ENCODE assay signal across 12 mouse cellular contexts in the genomic region with DNA sequence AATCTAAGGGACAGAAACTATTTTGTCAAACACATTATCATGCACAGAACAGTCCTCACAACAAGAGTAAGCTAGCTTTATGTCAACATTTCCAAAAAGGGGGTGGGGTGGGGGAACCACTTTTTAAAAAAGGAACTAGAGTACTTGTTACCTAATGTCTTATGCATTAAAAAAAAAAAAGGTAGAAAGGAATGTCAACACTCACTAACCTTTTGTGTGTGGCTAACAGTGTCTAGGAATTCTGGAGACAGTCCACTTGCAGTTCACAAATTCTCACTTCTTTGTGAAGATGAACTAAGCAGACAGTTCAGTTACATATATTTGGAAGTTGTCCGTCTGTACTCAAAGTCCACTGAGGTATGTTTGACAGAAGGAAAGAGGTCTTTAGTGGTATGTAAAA. TPM values are rescaled to one million over a fixed set of nuclear protein-coding genes. Genes with fewer than 3 reads are reported as not detected.
DNase-seq lines count a peak whose midpoint lies in the region; ATAC-seq and TF ChIP-seq lines count a peak whose summit lies in the region.
"Had no signal": no experiment of that assay in that cellular context is flagged by ENCODE, and none has a peak within 500 bp of the region (broad histone marks: within the 10 kb centered on the region; RNA-seq: fewer than 3 reads in every experiment).

No protein-coding gene starts in this region.

- no peak for TF ChIP-seq EP300 in stomach, postnatal 0 days (optimal IDR thresholded peaks at IDR 0.05)

- 26% methylated on average over 1 of the region's 1 CpGs for WGBS in heart, embryonic 16.5 days
- 59% methylated on average over 1 of the region's 1 CpGs for WGBS in midbrain, embryonic 10.5 days
- WGBS in midbrain, embryonic 13.5 days, result 33% methylated on average over 1 of the region's 1 CpGs
- 49% methylated on average over 1 of the region's 1 CpGs for WGBS in liver, embryonic 13.5 days (ENCODE audit: insufficient replicate concordance)
- 44% methylated on average over 1 of the region's 1 CpGs for WGBS in stomach, postnatal 0 days

- no peak for TF ChIP-seq CTCF in stomach, postnatal 0 days (IDR thresholded peaks at IDR 0.05; ENCODE audit: low read depth)

- H3K27ac ChIP-seq in heart, embryonic 16.5 days (ENCODE audit: low read length), result no peak overlapping the region
- H3K27ac ChIP-seq in midbrain, embryonic 10.5 days (replicated peaks), result no peak overlapping the region
- H3K27ac ChIP-seq in midbrain, embryonic 13.5 days, result no peak overlapping the region
- H3K27ac ChIP-seq in liver, embryonic 13.5 days, result no peak overlapping the region
- H3K27ac ChIP-seq in stomach, postnatal 0 days (replicated peaks), result no peak overlapping the region

- no peaks in the 10 kb centered on the region for H3K9me3 ChIP-seq in heart, embryonic 16.5 days (replicated peaks; ENCODE audit: control insufficient read depth, low read length)
- no peaks in the 10 kb centered on the region for H3K9me3 ChIP-seq in midbrain, embryonic 10.5 days (replicated peaks)
- H3K9me3 ChIP-seq in midbrain, embryonic 13.5 days, result no peaks in the 10 kb centered on the region
- no peaks in the 10 kb centered on the region for H3K9me3 ChIP-seq in liver, embryonic 13.5 days (replicated peaks)
- no peaks in the 10 kb centered on the region for H3K9me3 ChIP-seq in stomach, postnatal 0 days (ENCODE audit: control insufficient read depth, low read length)

- H3K4me2 ChIP-seq in heart, embryonic 16.5 days (ENCODE audit: low read depth, low read length), result peak overlapping the region; percentile 99
- H3K4me2 ChIP-seq in midbrain, embryonic 13.5 days (replicated peaks), result no peak overlapping the region
- peak overlapping the region; percentile 93 for H3K4me2 ChIP-seq in liver, embryonic 13.5 days
- peak overlapping the region; percentile 96 for H3K4me2 ChIP-seq in stomach, postnatal 0 days (replicated peaks; ENCODE audit: low read depth)

- no peak for ATAC-seq in heart, embryonic 16.5 days (replicated peaks; ENCODE audit: extremely low read depth, insufficient read depth, low FRiP score)
- no peak for ATAC-seq in midbrain, embryonic 13.5 days
- ATAC-seq in liver, embryonic 13.5 days (ENCODE audit: low read depth), result no peak
- no peak for ATAC-seq in stomach, postnatal 0 days (ENCODE audit: low FRiP score, low TSS enrichment)
- no peak for ATAC-seq in erythroblast, adult 5-6 weeks (replicated peaks; ENCODE audit: low FRiP score, poor library complexity, severe bottlenecking)

- no peaks in the 10 kb centered on the region for H3K36me3 ChIP-seq in heart, embryonic 16.5 days (ENCODE audit: control insufficient read depth, insufficient read depth)
- no peaks in the 10 kb centered on the region for H3K36me3 ChIP-seq in midbrain, embryonic 10.5 days
- H3K36me3 ChIP-seq in midbrain, embryonic 13.5 days, result no peaks in the 10 kb centered on the region
- no peaks in the 10 kb centered on the region for H3K36me3 ChIP-seq in liver, embryonic 13.5 days
- no peaks in the 10 kb centered on the region for H3K36me3 ChIP-seq in stomach, postnatal 0 days (ENCODE audit: control insufficient read depth, insufficient read depth, low read length)

- peaks cover 3% of the 10 kb centered on the region; the same call in 1 of the 2 replicates for H3K4me1 ChIP-seq in heart, embryonic 16.5 days (ENCODE audit: control insufficient read depth, insufficient read depth, low read length)
- H3K4me1 ChIP-seq in midbrain, embryonic 10.5 days, result peaks cover 23% of the 10 kb centered on the region
- H3K4me1 ChIP-seq in midbrain, embryonic 13.5 days (replicated peaks), result peaks cover 13% of the 10 kb centered on the region
- peaks cover 15% of the 10 kb centered on the region for H3K4me1 ChIP-seq in liver, embryonic 13.5 days (replicated peaks)
- no peaks in the 10 kb centered on the region for H3K4me1 ChIP-seq in stomach, postnatal 0 days (replicated peaks; ENCODE audit: control insufficient read depth, insufficient read depth)

- H3K4me3 ChIP-seq in heart, embryonic 16.5 days (ENCODE audit: low read length), result no peak overlapping the region
- H3K4me3 ChIP-seq in midbrain, embryonic 10.5 days, result peak overlapping the region; percentile 84; the same call in 1 of the 2 replicates
- no peak overlapping the region for H3K4me3 ChIP-seq in midbrain, embryonic 13.5 days (replicated peaks)
- 0 out of 2 replicates have a peak overlapping the region, but pooled peaks have one; percentile 87 for H3K4me3 ChIP-seq in liver, embryonic 13.5 days (replicated peaks)
- no peak overlapping the region for H3K4me3 ChIP-seq in stomach, postnatal 0 days (ENCODE audit: low read depth, low read length)

- H3K27me3 ChIP-seq in heart, embryonic 16.5 days (ENCODE audit: control insufficient read depth, insufficient read depth, low read length), result no peaks in the 10 kb centered on the region
- peaks cover 18% of the 10 kb centered on the region for H3K27me3 ChIP-seq in midbrain, embryonic 10.5 days (ENCODE audit: low read depth, poor library complexity, severe bottlenecking)
- H3K27me3 ChIP-seq in midbrain, embryonic 13.5 days, result peaks cover 17% of the 10 kb centered on the region
- H3K27me3 ChIP-seq in liver, embryonic 13.5 days, result no peaks in the 10 kb centered on the region
- H3K27me3 ChIP-seq in stomach, postnatal 0 days (ENCODE audit: control insufficient read depth, insufficient read depth, low read length), result no peaks in the 10 kb centered on the region

- intact Hi-C loops in heart, postnatal 10 days (cut with DNase I), result loop anchor here (5.0 kb wide), 2 partner anchors 115 to 520 kb away; a partner anchor contains a TSS

- no peak overlapping the region for H3K9ac ChIP-seq in heart, embryonic 16.5 days (ENCODE audit: low read length)
- H3K9ac ChIP-seq in midbrain, embryonic 13.5 days (replicated peaks), result no peak overlapping the region
- no peak overlapping the region for H3K9ac ChIP-seq in liver, embryonic 13.5 days
- no peak overlapping the region for H3K9ac ChIP-seq in stomach, postnatal 0 days (ENCODE audit: low read length)

- no peak for DNase-seq in heart, postnatal 10 days
- no peak for DNase-seq in midbrain, embryonic 10.5 days (ENCODE audit: low spot score)
- DNase-seq in liver, embryonic 13.5 days, result no peak
- DNase-seq in stomach, postnatal 0 days (ENCODE audit: low spot score), result no peak
- DNase-seq: cerebellum, postnatal 10 days; kidney, adult 8-10 months; right cerebral cortex, adult 18-20 months had no signal

RNA-seq across cellular contexts. Expression of a gene that starts 1.3 kb away (rescaled TPM):
- polyA plus RNA-seq in heart, embryonic 16.5 days (2015; fragmentation: Nextera tagmentation; extraction: Ambion mirVana), result 14.5 and 15.2 TPM in 2 replicates
- 10 to 100 TPM; 16.0 to 16.5 TPM for total RNA-seq in heart, postnatal 10 days (2021)
- polyA plus RNA-seq in midbrain, embryonic 10.5 days (2016; fragmentation: Nextera tagmentation; extraction: Ambion mirVana), result 29.8 and 30.3 TPM in 2 replicates
- 19.8 and 22.0 TPM in 2 replicates for polyA plus RNA-seq in midbrain, embryonic 13.5 days (2015; fragmentation: Nextera tagmentation; extraction: Ambion mirVana)
- 9.2 and 13.9 TPM in 2 replicates for polyA plus RNA-seq in liver, embryonic 13.5 days (2015; fragmentation: Nextera tagmentation; extraction: Ambion mirVana)
- polyA plus RNA-seq in stomach, postnatal 0 days (2015; fragmentation: Nextera tagmentation; extraction: Ambion mirVana), result 10.0 and 12.9 TPM in 2 replicates
- total RNA-seq in erythroblast, adult 5-6 weeks (2015; ENCODE audit: low replicate concordance), result 2.1 and 14.8 TPM in 2 replicates
- 5.5 and 21.2 TPM in 2 replicates for total RNA-seq in erythroblast, adult 5-6 weeks (2017; ENCODE audit: low replicate concordance)

RNA-seq across cellular contexts. Expression of a gene that starts 56.1 kb away (rescaled TPM):
- polyA plus RNA-seq in heart, embryonic 16.5 days (2015; fragmentation: Nextera tagmentation; extraction: Ambion mirVana), result not detected in 2 replicates
- under 1 TPM in 1 of 2 experiments, not detected in 1; 0.26 TPM for total RNA-seq in heart, postnatal 10 days (2021)
- polyA plus RNA-seq in midbrain, embryonic 10.5 days (2016; fragmentation: Nextera tagmentation; extraction: Ambion mirVana), result not detected in 2 replicates
- polyA plus RNA-seq in midbrain, embryonic 13.5 days (2015; fragmentation: Nextera tagmentation; extraction: Ambion mirVana), result 0.54 and 0.66 TPM in 2 replicates
- not detected in 2 replicates for polyA plus RNA-seq in liver, embryonic 13.5 days (2015; fragmentation: Nextera tagmentation; extraction: Ambion mirVana)
- not detected in 2 replicates for polyA plus RNA-seq in stomach, postnatal 0 days (2015; fragmentation: Nextera tagmentation; extraction: Ambion mirVana)
- not detected in 2 replicates for total RNA-seq in erythroblast, adult 5-6 weeks (2015; ENCODE audit: low replicate concordance)
- total RNA-seq in erythroblast, adult 5-6 weeks (2017; ENCODE audit: low replicate concordance), result not detected in 2 replicates
- total RNA-seq: gastrocnemius, postnatal 10 days had no signal
- polyA plus RNA-seq: erythroblast, embryonic 14.5 days had no signal

Comparison
In these comparisons a context has a peak if more than half of its experiments do, and no peak if none do; other contexts are left out.
1. H3K4me3 ChIP-seq: peak in midbrain, embryonic 10.5 days (single experiment) and liver, embryonic 13.5 days (single experiment); none in heart, embryonic 16.5 days (single experiment), midbrain, embryonic 13.5 days (single experiment) and stomach, postnatal 0 days (single experiment).